Mouse (Mus musculus): ENCODE results near the gene Jsrp1.

Jsrp1 gene

GRCm38 (mm10) chr10:80810084-80810483 lies 3.2 kb downstream of the Jsrp1 start:
- WGBS = 11% methylated on average over 20 of the region's 20 CpGs

GRCm38 (mm10) chr10:80808985-80809632 lies 4.2 kb downstream of the Jsrp1 start:
- 14% methylated on average over 18 of the region's 18 CpGs for WGBS

GRCm38 (mm10) chr10:80808099-80808984 lies 5.0 kb downstream of the Jsrp1 start:
- 28% methylated on average over 40 of the region's 40 CpGs for WGBS

GRCm38 (mm10) chr10:80807057-80807627 lies 6.2 kb downstream of the Jsrp1 start:
- under 1% methylated on average over 58 of the region's 58 CpGs for WGBS

GRCm38 (mm10) chr10:80806341-80807056 lies 6.8 kb downstream of the Jsrp1 start:
- WGBS = 29% methylated on average over 34 of the region's 34 CpGs

GRCm38 (mm10) chr10:80805925-80806324 lies 7.4 kb downstream of the Jsrp1 start:
- 17% methylated on average over 3 of the region's 3 CpGs for WGBS

- 81% methylated on average over 5 of the region's 5 CpGs for WGBS
Observed at GRCm38 (mm10) chr10:80805322-80805721, 8.0 kb downstream of the Jsrp1 start.

- WGBS = 73% methylated on average over 6 of the region's 6 CpGs
Observed at GRCm38 (mm10) chr10:80804916-80805315, 8.4 kb downstream of the Jsrp1 start, which contains the start of gene Amh. Gene Amh, plus strand, starts transcription at chr10:80805243.

- 100% methylated on average over 2 of the region's 2 CpGs for WGBS
Observed at GRCm38 (mm10) chr10:80804340-80804739, 9.0 kb downstream of the Jsrp1 start.

- WGBS = 84% methylated on average over 3 of the region's 3 CpGs
Observed at GRCm38 (mm10) chr10:80802996-80803395, 10.3 kb downstream of the Jsrp1 start.

GRCm38 (mm10) chr10:80802204-80802912 lies 10.9 kb downstream of the Jsrp1 start:
- 86% methylated on average over 10 of the region's 10 CpGs for WGBS

- 2% methylated on average over 18 of the region's 18 CpGs for WGBS
Observed at GRCm38 (mm10) chr10:80799070-80799566, 14.2 kb downstream of the Jsrp1 start.

- WGBS = under 1% methylated on average over 104 of the region's 104 CpGs
Observed at GRCm38 (mm10) chr10:80798150-80799006, 14.9 kb downstream of the Jsrp1 start, which contains the start of the genes Sf3a2 and Plekhj1. Gene Sf3a2, plus strand, starts transcription at chr10:80798198. Gene Plekhj1, minus strand, starts transcription at chr10:80798626.

- 3% methylated on average over 59 of the region's 59 CpGs for WGBS
Observed at GRCm38 (mm10) chr10:80797186-80798149, 15.8 kb downstream of the Jsrp1 start.

- WGBS = 71% methylated on average over 9 of the region's 9 CpGs
Observed at GRCm38 (mm10) chr10:80796307-80796848, 16.9 kb downstream of the Jsrp1 start.

GRCm38 (mm10) chr10:80794750-80795149 lies 18.5 kb downstream of the Jsrp1 start:
- WGBS = 53% methylated on average over 8 of the region's 8 CpGs

GRCm38 (mm10) chr10:80793803-80794202 lies 19.5 kb downstream of the Jsrp1 start:
- 82% methylated on average over 4 of the region's 4 CpGs for WGBS

- WGBS = 80% methylated on average over 13 of the region's 13 CpGs
Observed at GRCm38 (mm10) chr10:80793033-80793784, 20.1 kb downstream of the Jsrp1 start.

All from cerebral cortex, adult 2 months (tissue).